Mouse (Mus musculus) thymus, adult 2 months (tissue): ENCODE measurements around the gene Dlg1.

Experiments used
- CTCF ChIP-seq: fragments of 200-500 bp; IDR thresholded peaks from 2 replicates; pipeline ENCODE4 v1.5.1; 2012; ENCODE audit warnings: mild to moderate bottlenecking, control low read depth, low read length, moderate library complexity, borderline replicate concordance; ENCODE audit not compliant: control insufficient read depth, poor library complexity, insufficient read depth; ENCODE audit errors: extremely low read depth
- POLR2A ChIP-seq: fragments of 200-500 bp; IDR thresholded peaks from 2 replicates; pipeline ENCODE4 v1.6.1; 2012; ENCODE audit warnings: mild to moderate bottlenecking, low read length, control low read depth, moderate library complexity; ENCODE audit not compliant: control insufficient read depth, poor library complexity, insufficient read depth; ENCODE audit errors: extremely low read depth

DNA sequence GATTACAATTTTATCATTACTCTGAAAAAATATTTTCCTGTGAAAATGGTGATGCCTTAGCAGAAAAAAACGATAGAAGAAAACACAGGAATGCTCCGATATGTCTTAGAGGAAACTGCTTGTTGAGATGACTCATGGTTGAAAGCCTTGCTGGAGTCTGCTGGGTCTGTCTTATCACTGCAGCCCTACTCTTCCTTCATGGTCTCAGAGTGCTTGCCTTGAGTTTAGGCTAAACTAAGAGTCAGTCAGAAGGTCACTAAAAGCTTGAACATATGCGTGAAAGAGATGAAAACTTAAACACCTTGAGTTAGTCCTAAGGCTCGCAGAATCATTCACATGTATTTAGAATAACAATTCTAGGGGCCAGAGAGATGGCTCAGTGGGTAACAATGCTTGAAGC is 14.2 kb downstream of the Dlg1 start:
- TF ChIP-seq POLR2A (no peak), CTCF (no peak)
